Mouse (Mus musculus) forebrain, embryonic 10.5 days (tissue): ENCODE results near the gene Dpp4. TPM values are rescaled to one million over a fixed set of nuclear protein-coding genes. Genes with fewer than 3 reads are reported as not detected.

Source experiments
- DNase-seq: peaks from one replicate; pipeline ENCODE4 v3.0.0-alpha.2; 2017; ENCODE audit warnings: low spot score; ENCODE audit errors: extremely low spot score
- H3K27ac ChIP-seq: fragments of 300-500 bp; sonication (generic); 2 replicates; pipeline ENCODE4 v1.5.1; 2016; ENCODE audit warnings: mild to moderate bottlenecking
- H3K27me3 ChIP-seq: fragments of 300-500 bp; sonication (generic); 2 replicates; pipeline ENCODE4 v1.6.1; 2016; ENCODE audit warnings: mild to moderate bottlenecking; ENCODE audit not compliant: poor library complexity, severe bottlenecking
- H3K36me3 ChIP-seq: fragments of 300-500 bp; sonication (generic); replicated peaks from 2 replicates; pipeline ENCODE4 v1.6.1; 2016; ENCODE audit warnings: mild to moderate bottlenecking, moderate library complexity
- H3K4me1 ChIP-seq: fragments of 300-500 bp; sonication (generic); 2 replicates; pipeline ENCODE4 v1.6.1; 2016
- H3K4me3 ChIP-seq: fragments of 300-500 bp; sonication (generic); 2 replicates; pipeline ENCODE4 v1.5.1; 2016; ENCODE audit warnings: mild to moderate bottlenecking, moderate library complexity
- H3K9me3 ChIP-seq: fragments of 300-500 bp; sonication (generic); 2 replicates; pipeline ENCODE4 v1.6.1; 2016; ENCODE audit warnings: mild to moderate bottlenecking, moderate library complexity
- WGBS: fragments of 180-500 bp; shearing (Covaris S2); methylation state at CpG from one replicate; pipeline ENCODE4 v1.1.7; 2016; 5-methylcytosine and 5-hydroxymethylcytosine counted together
- polyA plus RNA-seq: library from polyadenylated mRNA; unstranded; fragments of >200 nt; fragmentation: Nextera tagmentation; extraction: Ambion mirVana; gene quantifications from 2 replicates; pipeline ENCODE4 v1.2.1, GENCODE M21; 2016

The Dpp4 gene
- polyA plus RNA-seq, 1 experiment from 2014 or later = 0.42 TPM

DNA sequence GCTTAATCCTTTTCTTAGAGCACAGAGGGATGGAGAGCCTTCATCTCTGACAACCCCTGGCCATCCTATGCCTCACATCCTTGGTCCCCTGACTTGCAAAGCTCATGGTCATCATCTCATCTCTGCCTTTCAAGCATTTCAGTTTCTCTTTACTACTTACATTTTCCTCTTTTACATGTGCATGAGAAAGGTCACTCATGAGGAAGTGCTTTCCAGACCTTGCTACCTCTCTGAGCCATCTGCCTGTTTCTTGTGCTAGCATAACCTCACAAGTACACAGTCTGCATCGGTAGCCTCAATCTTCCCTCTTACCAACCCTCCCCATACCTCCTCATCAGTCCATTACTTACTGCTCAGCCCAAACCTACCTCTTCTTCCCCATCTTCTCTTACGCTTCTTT is 12.2 kb downstream of the Dpp4 start:
- Histone ChIP-seq H3K36me3 (no peaks in the 10 kb centered on the region), H3K9me3 (no peaks in the 10 kb centered on the region), H3K27me3 (no peaks in the 10 kb centered on the region), H3K4me1 (no peaks in the 10 kb centered on the region), H3K27ac (no peak overlapping the region), H3K4me3 (no peak overlapping the region)
- DNase-seq = no peak
- 94% methylated on average over 2 of the region's 2 CpGs for WGBS

DNA sequence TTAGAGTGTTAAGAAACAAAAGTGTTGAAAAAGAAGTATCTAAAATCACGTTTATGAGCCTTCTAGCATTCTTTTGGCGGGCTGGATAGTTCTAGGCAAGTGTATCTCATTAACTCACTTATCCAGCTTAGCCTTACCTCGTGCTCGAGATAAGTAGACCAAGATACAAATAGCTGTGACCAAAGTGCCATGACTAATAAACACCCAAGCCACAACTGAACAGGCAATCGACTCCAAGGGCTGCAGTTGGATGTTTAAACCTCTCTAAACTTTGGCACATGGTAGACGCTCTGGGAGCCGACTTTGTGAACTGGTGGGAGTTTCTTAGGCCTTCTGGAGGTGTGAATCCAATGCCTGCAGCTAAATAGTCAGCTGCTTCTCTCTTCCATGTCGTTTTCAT is 12.7 kb downstream of the Dpp4 start:
- Histone ChIP-seq H3K27me3 (no peaks in the 10 kb centered on the region), H3K27ac (no peak overlapping the region), H3K36me3 (no peaks in the 10 kb centered on the region), H3K4me1 (no peaks in the 10 kb centered on the region), H3K4me3 (no peak overlapping the region), H3K9me3 (no peaks in the 10 kb centered on the region)
- 81% methylated on average over 8 of the region's 8 CpGs for WGBS
- no peak for DNase-seq

DNA sequence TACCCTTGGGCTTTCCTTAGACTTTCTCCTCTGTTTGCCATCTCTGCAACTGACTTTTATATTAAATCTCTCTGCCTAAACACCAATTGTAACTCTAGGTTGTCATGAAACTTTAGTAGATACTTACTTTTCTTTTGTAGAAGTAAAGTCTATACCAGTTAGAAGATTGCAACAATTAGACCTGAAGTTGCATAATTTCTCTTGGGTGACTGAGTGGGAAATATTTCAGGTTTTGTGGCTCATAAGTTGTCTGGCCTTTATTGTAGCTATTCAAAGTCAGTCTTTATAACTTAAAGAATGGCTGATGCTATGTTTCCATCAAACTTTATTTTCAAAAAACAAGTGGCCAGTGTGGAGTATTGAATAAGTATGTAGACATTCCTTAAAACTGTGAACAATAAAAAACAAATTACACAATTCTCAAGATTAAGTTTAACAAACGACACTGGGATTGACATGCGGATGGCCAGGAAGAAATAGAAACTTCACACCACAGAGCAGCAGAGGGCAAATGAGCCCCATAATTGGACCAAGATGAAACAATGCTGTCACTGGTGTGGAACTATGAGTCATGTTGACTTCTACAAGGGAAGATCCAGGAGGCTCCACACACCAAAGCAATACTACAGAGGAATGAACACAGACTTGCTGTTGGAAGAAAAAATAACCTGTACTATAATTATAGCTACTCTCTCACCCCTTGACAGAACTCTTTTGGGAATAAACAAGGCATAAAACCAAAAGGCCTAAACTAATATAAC is 13.7 kb downstream of the Dpp4 start:
- Histone ChIP-seq H3K4me3 (no peak overlapping the region), H3K27ac (no peak overlapping the region), H3K4me1 (no peaks in the 10 kb centered on the region), H3K9me3 (no peaks in the 10 kb centered on the region), H3K36me3 (no peaks in the 10 kb centered on the region), H3K27me3 (no peaks in the 10 kb centered on the region)
- no peak for DNase-seq
- WGBS = 88% methylated on average over 2 of the region's 2 CpGs

DNA sequence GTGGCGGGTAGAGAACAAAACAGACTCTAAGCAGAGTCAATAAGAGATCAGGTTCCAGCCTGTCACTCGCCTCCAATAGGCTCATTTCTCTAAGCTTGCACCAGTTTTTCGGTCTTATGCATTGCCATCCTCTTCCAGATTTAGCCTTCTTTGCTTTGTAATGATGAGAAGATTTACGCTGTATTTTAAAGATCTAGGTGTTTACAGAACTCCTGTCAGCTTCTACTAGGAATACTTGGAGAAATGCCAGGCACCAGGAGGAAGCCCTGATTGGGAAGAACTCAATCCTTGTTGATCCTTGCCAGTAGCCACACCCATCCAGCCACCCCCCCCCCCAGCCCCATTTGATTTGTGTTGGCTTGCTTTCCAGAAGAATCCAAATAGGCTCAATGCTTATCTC is 14.4 kb downstream of the Dpp4 start:
- no peak overlapping the region for H3K27ac ChIP-seq
- H3K36me3 ChIP-seq = no peaks in the 10 kb centered on the region
- H3K4me3 ChIP-seq = no peak overlapping the region
- no peaks in the 10 kb centered on the region for H3K27me3 ChIP-seq
- no peaks in the 10 kb centered on the region for H3K9me3 ChIP-seq
- WGBS = 88% methylated on average over 4 of the region's 4 CpGs
- DNase-seq = no peak
- H3K4me1 ChIP-seq = no peaks in the 10 kb centered on the region

DNA sequence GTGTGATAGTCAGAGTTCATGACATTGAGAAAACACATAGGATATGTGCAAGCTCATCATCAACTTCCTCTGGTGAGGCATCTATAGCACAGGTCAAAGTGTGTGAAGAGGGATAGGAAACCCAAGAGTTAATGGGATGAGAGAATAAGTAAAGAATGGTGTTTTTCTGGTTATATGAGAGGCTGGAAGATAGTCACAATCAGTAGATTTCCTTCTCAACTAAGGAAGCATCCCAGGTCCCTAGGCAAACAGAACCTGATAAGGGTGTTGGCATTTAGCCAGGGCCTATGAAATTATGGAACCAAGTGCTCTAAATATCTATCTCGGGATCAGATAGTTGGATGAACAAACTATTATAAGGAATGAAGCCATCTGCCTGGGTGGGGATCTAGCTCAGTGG is 15.2 kb downstream of the Dpp4 start:
- 94% methylated on average over 1 of the region's 1 CpGs for WGBS
- no peaks in the 10 kb centered on the region for H3K9me3 ChIP-seq
- H3K27ac ChIP-seq = no peak overlapping the region
- H3K4me1 ChIP-seq = no peaks in the 10 kb centered on the region
- H3K4me3 ChIP-seq = no peak overlapping the region
- H3K36me3 ChIP-seq = no peaks in the 10 kb centered on the region
- DNase-seq = no peak
- H3K27me3 ChIP-seq = no peaks in the 10 kb centered on the region

- 95% methylated on average over 3 of the region's 3 CpGs for WGBS
- no peaks in the 10 kb centered on the region for H3K27me3 ChIP-seq
- DNase-seq = no peak
- H3K36me3 ChIP-seq = no peaks in the 10 kb centered on the region
- no peaks in the 10 kb centered on the region for H3K4me1 ChIP-seq
- no peak overlapping the region for H3K27ac ChIP-seq
- H3K9me3 ChIP-seq = no peaks in the 10 kb centered on the region
- H3K4me3 ChIP-seq = no peak overlapping the region
Measured at GRCm38 (mm10) chr2:62394800-62395199, 17.2 kb downstream of the Dpp4 start.

- Histone ChIP-seq H3K27ac (no peak overlapping the region), H3K4me3 (no peak overlapping the region), H3K27me3 (no peaks in the 10 kb centered on the region), H3K9me3 (no peaks in the 10 kb centered on the region), H3K36me3 (no peaks in the 10 kb centered on the region), H3K4me1 (no peaks in the 10 kb centered on the region)
- no peak for DNase-seq
- WGBS = 84% methylated on average over 3 of the region's 3 CpGs
Measured at GRCm38 (mm10) chr2:62392098-62392497, 19.9 kb downstream of the Dpp4 start.

DNA sequence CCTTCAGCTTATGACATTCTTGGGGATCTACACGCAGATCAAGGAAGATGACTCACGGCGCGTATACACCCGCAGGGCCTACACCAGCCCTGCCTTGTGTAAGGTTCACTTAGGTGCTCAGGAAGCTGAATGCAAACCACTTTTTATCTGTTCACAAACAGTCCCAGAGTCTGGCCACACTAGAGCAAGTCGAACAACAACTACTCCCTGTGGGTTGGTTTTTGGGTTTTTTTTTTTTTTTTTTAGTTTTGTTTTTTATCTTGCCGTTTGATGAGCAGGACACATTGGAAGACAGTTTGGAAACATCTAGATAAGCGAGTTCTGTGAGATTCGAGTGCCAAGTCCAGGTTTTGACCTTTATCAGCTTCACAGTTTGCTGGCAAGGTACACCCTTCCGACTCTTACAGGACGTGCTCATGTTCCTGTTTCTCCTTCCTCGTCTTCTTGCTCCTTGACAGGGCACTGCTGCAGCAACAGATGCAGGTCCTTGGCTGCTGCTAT is 21.0 kb downstream of the Dpp4 start:
- Histone ChIP-seq H3K27ac (no peak overlapping the region), H3K36me3 (no peaks in the 10 kb centered on the region), H3K4me3 (no peak overlapping the region), H3K9me3 (no peaks in the 10 kb centered on the region), H3K27me3 (no peaks in the 10 kb centered on the region), H3K4me1 (no peaks in the 10 kb centered on the region)
- 91% methylated on average over 12 of the region's 12 CpGs for WGBS
- no peak for DNase-seq

DNA sequence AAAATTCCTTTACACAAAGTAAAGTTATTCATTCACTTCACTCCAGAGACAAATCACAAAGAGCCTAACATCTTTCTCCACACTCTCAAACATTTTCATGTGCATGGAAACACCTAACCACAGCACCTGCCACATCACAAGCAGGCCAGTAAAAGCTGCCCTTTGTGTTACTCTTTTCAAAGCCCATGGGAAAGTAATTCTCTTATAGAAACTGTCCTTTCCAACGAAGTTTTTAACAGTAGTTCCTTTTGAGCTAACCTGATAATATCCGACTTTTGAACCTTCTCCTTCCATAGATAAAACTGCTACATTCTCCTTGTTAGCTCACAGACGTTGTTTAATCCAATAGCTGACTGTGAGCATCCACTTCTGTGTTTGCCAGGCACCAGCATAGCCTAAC is 21.7 kb downstream of the Dpp4 start:
- Histone ChIP-seq H3K4me3 (no peak overlapping the region), H3K4me1 (no peaks in the 10 kb centered on the region), H3K27me3 (no peaks in the 10 kb centered on the region), H3K27ac (no peak overlapping the region), H3K36me3 (no peaks in the 10 kb centered on the region), H3K9me3 (no peaks in the 10 kb centered on the region)
- DNase-seq = no peak
- WGBS = 72% methylated on average over 3 of the region's 3 CpGs

GRCm38 (mm10) chr2:62388841-62389240 is 23.2 kb downstream of the Dpp4 start:
- H3K27ac ChIP-seq = no peak overlapping the region
- no peaks in the 10 kb centered on the region for H3K9me3 ChIP-seq
- 95% methylated on average over 4 of the region's 4 CpGs for WGBS
- no peaks in the 10 kb centered on the region for H3K27me3 ChIP-seq
- DNase-seq = no peak
- H3K36me3 ChIP-seq = no peaks in the 10 kb centered on the region
- no peaks in the 10 kb centered on the region for H3K4me1 ChIP-seq
- no peak overlapping the region for H3K4me3 ChIP-seq

GRCm38 (mm10) chr2:62383196-62383595 is 28.8 kb downstream of the Dpp4 start:
- no peaks in the 10 kb centered on the region for H3K4me1 ChIP-seq
- WGBS = 93% methylated on average over 4 of the region's 4 CpGs
- H3K27ac ChIP-seq = no peak overlapping the region

GRCm38 (mm10) chr2:62382440-62382839 is 29.6 kb downstream of the Dpp4 start:
- 78% methylated on average over 5 of the region's 5 CpGs for WGBS

More at GRCm38 (mm10) chr2:62383196-62383595, 28.8 kb downstream of the Dpp4 start:
- no peaks in the 10 kb centered on the region for H3K27me3 ChIP-seq
- DNase-seq = no peak
- H3K36me3 ChIP-seq = no peaks in the 10 kb centered on the region
- no peaks in the 10 kb centered on the region for H3K9me3 ChIP-seq
- no peak overlapping the region for H3K4me3 ChIP-seq

GRCm38 (mm10) chr2:62381756-62382155 is 30.3 kb downstream of the Dpp4 start:
- 87% methylated on average over 6 of the region's 6 CpGs for WGBS
- H3K9me3 ChIP-seq = no peaks in the 10 kb centered on the region
- H3K36me3 ChIP-seq = no peaks in the 10 kb centered on the region
- H3K27me3 ChIP-seq = no peaks in the 10 kb centered on the region
- no peaks in the 10 kb centered on the region for H3K4me1 ChIP-seq
- no peak for DNase-seq
- no peak overlapping the region for H3K4me3 ChIP-seq
- H3K27ac ChIP-seq = no peak overlapping the region

More at GRCm38 (mm10) chr2:62382440-62382839, 29.6 kb downstream of the Dpp4 start:
- H3K36me3 ChIP-seq = no peaks in the 10 kb centered on the region
- DNase-seq = no peak
- H3K27me3 ChIP-seq = no peaks in the 10 kb centered on the region
- H3K4me3 ChIP-seq = no peak overlapping the region
- no peak overlapping the region for H3K27ac ChIP-seq
- no peaks in the 10 kb centered on the region for H3K9me3 ChIP-seq
- no peaks in the 10 kb centered on the region for H3K4me1 ChIP-seq
